Mouse (Mus musculus) MEL (cell line): ENCODE results near the gene Dennd4c. TPM values are rescaled to one million over a fixed set of nuclear protein-coding genes. Genes with fewer than 3 reads are reported as not detected.

ENCODE experiments used
- DNase-seq: peaks from one replicate; pipeline ENCODE4 v3.0.0; 2011; ENCODE audit warnings: low read depth, low spot score
- H3K27ac ChIP-seq: 2 replicates; pipeline ENCODE4 v1.5.1; 2012; ENCODE audit warnings: low read depth, mild to moderate bottlenecking, control low read depth, low read length, moderate library complexity; ENCODE audit not compliant: control insufficient read depth
- H3K27me3 ChIP-seq, 2 experiments: fragments of 150-350 bp in 1 of 2; sonication (generic) in 1 of 2; 2 replicates each; pipeline ENCODE4 v1.6.1; 2012; ENCODE audit warnings: low read length in 2 of 2, mild to moderate bottlenecking in 2 of 2, improper control_type of control experiment in 1 of 2, moderate library complexity in 1 of 2; ENCODE audit not compliant: insufficient read depth in 2 of 2, control insufficient read depth in 1 of 2
- H3K36me3 ChIP-seq, 2 experiments: 2 replicates each; pipeline ENCODE4 v1.6.1; 2012 to 2014; ENCODE audit warnings: low read length in 2 of 2, improper control_type of control experiment in 1 of 2, inconsistent platforms in 1 of 2, mild to moderate bottlenecking in 1 of 2; ENCODE audit not compliant: insufficient read depth in 2 of 2, control insufficient read depth in 1 of 2
- H3K4me1 ChIP-seq, 2 experiments: fragments of 150-350 bp in 1 of 2; sonication (generic) in 1 of 2; 2 replicates each; pipeline ENCODE4 v1.6.1; 2012; ENCODE audit warnings: low read length in 2 of 2, improper control_type of control experiment in 1 of 2, mild to moderate bottlenecking in 1 of 2; ENCODE audit not compliant: insufficient read depth in 2 of 2, control insufficient read depth in 1 of 2
- H3K4me3 ChIP-seq, 2 experiments: fragments of 150-350 bp in 1 of 2; sonication (generic) in 1 of 2; 2 replicates each; pipeline ENCODE4 v1.5.1; 2012; ENCODE audit warnings: low read depth in 2 of 2, low read length in 2 of 2, mild to moderate bottlenecking in 2 of 2, moderate library complexity in 2 of 2, control low read depth in 1 of 2, improper control_type of control experiment in 1 of 2; ENCODE audit not compliant: control insufficient read depth in 1 of 2, insufficient read depth in 1 of 2
- H3K79me2 ChIP-seq: 2 replicates; pipeline ENCODE4 v1.6.1; 2012; ENCODE audit warnings: mild to moderate bottlenecking, low read length, moderate library complexity; ENCODE audit not compliant: control insufficient read depth, poor library complexity, insufficient read depth
- H3K9ac ChIP-seq: 2 replicates; pipeline ENCODE4 v1.6.1; 2012; ENCODE audit warnings: low read depth, mild to moderate bottlenecking, control low read depth, low read length, moderate library complexity; ENCODE audit not compliant: control insufficient read depth, poor library complexity, severe bottlenecking
- H3K9me3 ChIP-seq: fragments of 150-350 bp; sonication (generic); replicated peaks from 2 replicates; pipeline ENCODE4 v1.6.1; 2012; ENCODE audit warnings: mild to moderate bottlenecking, low read length, improper control_type of control experiment, moderate library complexity; ENCODE audit not compliant: insufficient read depth
- BHLHE40 ChIP-seq: IDR thresholded peaks from 2 replicates; pipeline ENCODE4 v1.6.1; 2012; ENCODE audit warnings: low read depth, mild to moderate bottlenecking, inconsistent platforms, low read length, improper control_type of control experiment, borderline replicate concordance
- CTCF ChIP-seq, 3 experiments: IDR thresholded peaks in 2 of 3; conservative IDR thresholded peaks in 1 of 3; 2 replicates each; pipeline ENCODE4 v1.5.1; 2011 to 2012; ENCODE audit warnings: low read length in 3 of 3, low read depth in 2 of 3, mild to moderate bottlenecking in 2 of 3, improper control_type of control experiment in 1 of 3, inconsistent platforms in 1 of 3, mixed read lengths in 1 of 3, moderate library complexity in 1 of 3; ENCODE audit not compliant: control insufficient read depth in 1 of 3, insufficient read depth in 1 of 3, poor library complexity in 1 of 3, severe bottlenecking in 1 of 3
- ELF1 ChIP-seq: IDR thresholded peaks from 2 replicates; pipeline ENCODE4 v1.6.1; 2014; ENCODE audit warnings: low read depth, mild to moderate bottlenecking, inconsistent platforms, low read length, improper control_type of control experiment, moderate library complexity
- EP300 ChIP-seq, 2 experiments: IDR thresholded peaks; 2 replicates each; pipeline ENCODE4 v1.6.1; 2011; ENCODE audit warnings: improper control_type of control experiment in 2 of 2, low read length in 2 of 2, low read depth in 1 of 2, mild to moderate bottlenecking in 1 of 2
- ETS1 ChIP-seq: IDR thresholded peaks from 2 replicates; pipeline ENCODE4 v1.6.1; 2012; ENCODE audit warnings: low read depth, mild to moderate bottlenecking, inconsistent platforms, low read length, improper control_type of control experiment, moderate library complexity
- GABPA ChIP-seq: IDR thresholded peaks from 2 replicates; pipeline ENCODE4 v1.6.1; 2012; ENCODE audit warnings: low read depth, mild to moderate bottlenecking, inconsistent platforms, low read length, improper control_type of control experiment, moderate library complexity
- GATA1 ChIP-seq: IDR thresholded peaks from 2 replicates; pipeline ENCODE4 v1.6.1; 2011; ENCODE audit warnings: low read depth, low read length, improper control_type of control experiment
- HCFC1 ChIP-seq: IDR thresholded peaks from 2 replicates; pipeline ENCODE4 v1.6.1; 2012; ENCODE audit warnings: low read depth, mild to moderate bottlenecking, inconsistent platforms, low read length, improper control_type of control experiment, moderate library complexity
- JUND ChIP-seq: IDR thresholded peaks from 2 replicates; pipeline ENCODE4 v1.6.1; 2011; ENCODE audit warnings: low read depth, mild to moderate bottlenecking, improper control_type of control experiment, low read length
- KAT2A ChIP-seq: conservative IDR thresholded peaks from 2 replicates; pipeline ENCODE4 v1.6.1; 2012; ENCODE audit warnings: low read depth, low read length, improper control_type of control experiment, inconsistent platforms
- MAFK ChIP-seq: IDR thresholded peaks from 2 replicates; pipeline ENCODE4 v1.6.1; 2011; ENCODE audit warnings: low read depth, mild to moderate bottlenecking, low read length, improper control_type of control experiment, borderline replicate concordance
- MAX ChIP-seq: IDR thresholded peaks from 2 replicates; pipeline ENCODE4 v1.6.1; 2011; ENCODE audit warnings: low read length, improper control_type of control experiment
- MXI1 ChIP-seq: IDR thresholded peaks from 2 replicates; pipeline ENCODE4 v1.6.1; 2011; ENCODE audit warnings: mild to moderate bottlenecking, low read depth, low read length, improper control_type of control experiment
- MYB ChIP-seq: IDR thresholded peaks from 2 replicates; pipeline ENCODE4 v1.6.1; 2011; ENCODE audit warnings: mild to moderate bottlenecking, low read depth, low read length, improper control_type of control experiment
- NELFE ChIP-seq: IDR thresholded peaks from 2 replicates; pipeline ENCODE4 v1.6.1; 2011; ENCODE audit warnings: low read depth, low read length, improper control_type of control experiment
- POLR2AphosphoS5 ChIP-seq: IDR thresholded peaks from 2 replicates; pipeline ENCODE4 v1.6.1; 2012; ENCODE audit warnings: low read depth, borderline replicate concordance, mild to moderate bottlenecking, inconsistent platforms, low read length, moderate library complexity, mixed read lengths
- RAD21 ChIP-seq: IDR thresholded peaks from 2 replicates; pipeline ENCODE4 v1.6.1; 2011; ENCODE audit warnings: mild to moderate bottlenecking, low read depth, low read length, improper control_type of control experiment
- RCOR1 ChIP-seq: IDR thresholded peaks from 2 replicates; pipeline ENCODE4 v1.6.1; 2012; ENCODE audit warnings: low read depth, mild to moderate bottlenecking, inconsistent platforms, low read length, improper control_type of control experiment
- SIN3A ChIP-seq: IDR thresholded peaks from 2 replicates; pipeline ENCODE4 v1.6.1; 2012; ENCODE audit warnings: low read length, improper control_type of control experiment, inconsistent platforms
- SMC3 ChIP-seq: IDR thresholded peaks from 2 replicates; pipeline ENCODE4 v1.6.1; 2011; ENCODE audit warnings: low read depth, low read length, improper control_type of control experiment
- TAL1 ChIP-seq: IDR thresholded peaks from 2 replicates; pipeline ENCODE4 v1.6.1; 2012; ENCODE audit warnings: mild to moderate bottlenecking, inconsistent platforms, low read length, moderate library complexity, mixed read lengths
- TBP ChIP-seq: IDR thresholded peaks from 2 replicates; pipeline ENCODE4 v1.8.0; 2011; ENCODE audit warnings: low read depth, low read length, improper control_type of control experiment
- TCF12 ChIP-seq: IDR thresholded peaks from 2 replicates; pipeline ENCODE4 v1.6.1; 2014; ENCODE audit warnings: low read depth, mild to moderate bottlenecking, inconsistent platforms, low read length, improper control_type of control experiment, moderate library complexity
- UBTF ChIP-seq: IDR thresholded peaks from 2 replicates; pipeline ENCODE4 v1.6.1; 2012; ENCODE audit warnings: low read depth, mild to moderate bottlenecking, inconsistent platforms, low read length, improper control_type of control experiment, moderate library complexity, borderline replicate concordance; ENCODE audit not compliant: insufficient read depth
- USF1 ChIP-seq: IDR thresholded peaks from 2 replicates; pipeline ENCODE4 v1.6.1; 2014; ENCODE audit warnings: low read depth, mild to moderate bottlenecking, inconsistent platforms, low read length, improper control_type of control experiment, moderate library complexity
- ZC3H11A ChIP-seq: IDR thresholded peaks from 2 replicates; pipeline ENCODE4 v1.6.1; 2012; ENCODE audit warnings: low read depth, mild to moderate bottlenecking, inconsistent platforms, low read length, improper control_type of control experiment
- ZKSCAN1 ChIP-seq: IDR thresholded peaks from 2 replicates; pipeline ENCODE4 v1.6.1; 2012; ENCODE audit warnings: low read depth, mild to moderate bottlenecking, inconsistent platforms, low read length, improper control_type of control experiment, moderate library complexity
- ZMIZ1 ChIP-seq: IDR thresholded peaks from 2 replicates; pipeline ENCODE4 v1.6.1; 2012; ENCODE audit warnings: low read depth, mild to moderate bottlenecking, inconsistent platforms, low read length, improper control_type of control experiment, moderate library complexity
- polyA plus RNA-seq, 2 experiments: library from polyadenylated mRNA; stranded (reverse) in 1 of 2; unstranded in 1 of 2; fragments of >175 nt in 1 of 2; fragments of >200 nt in 1 of 2; gene quantifications; 2 replicates each; pipeline versions ENCODE4 v1.2.1 to v1.2.4; 2012; ENCODE audit warnings: low replicate concordance in 2 of 2, low read depth in 1 of 2; ENCODE audit not compliant: insufficient read length in 2 of 2, insufficient read depth in 1 of 2, missing spikeins in 1 of 2
- total RNA-seq: library from RNA; depleted of rRNA; stranded (reverse); fragments of 300-350 nt; gene quantifications from 2 replicates; pipeline ENCODE4 v1.2.3, GENCODE M21; 2012

The Dennd4c gene
- total and polyA plus RNA-seq, 3 experiments: 11.3 to 24.6 (median 15.5) TPM

DNA sequence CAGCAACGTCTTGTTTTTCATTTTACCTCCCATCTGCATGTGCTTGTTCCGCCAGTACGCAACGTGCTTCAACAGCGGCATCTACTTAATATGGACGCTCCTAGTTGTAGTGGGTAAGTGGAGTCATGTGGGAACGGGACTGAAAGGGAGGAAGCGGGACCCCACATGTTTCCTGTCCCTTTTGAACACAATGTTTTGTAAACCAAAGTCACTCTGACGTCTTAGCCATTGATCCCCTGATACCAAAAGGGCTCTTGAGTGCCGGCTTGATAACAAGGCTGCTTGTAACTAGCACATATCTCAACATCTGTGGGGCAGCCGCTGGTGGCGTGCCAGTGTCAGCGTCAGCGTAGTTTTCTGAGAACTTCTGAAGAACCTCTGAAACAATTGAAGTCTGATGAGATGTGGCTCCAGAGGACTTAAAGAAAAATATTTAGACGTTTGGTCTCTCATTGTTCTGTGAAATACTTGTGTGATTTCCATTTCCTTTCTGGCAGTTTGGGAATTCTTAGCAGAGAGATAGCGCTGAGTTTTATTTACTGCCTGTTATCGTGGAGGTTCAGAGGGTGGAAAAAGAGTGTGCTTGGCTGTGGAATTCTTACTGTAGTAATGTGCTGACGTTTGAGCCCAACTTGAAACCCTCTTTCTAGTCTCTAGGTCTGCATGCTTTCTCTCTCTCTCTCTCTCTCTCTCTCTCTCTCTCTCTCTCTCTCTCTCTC, 138.0 kb downstream of the Dennd4c start:
- H3K36me3 ChIP-seq: peaks cover 0 to 2% of the 10 kb centered on the region in 2 experiments; a peak in 1 of 4 replicates
- peaks cover 0 to 7% of the 10 kb centered on the region in 2 experiments; a peak in 1 of 4 replicates for H3K4me1 ChIP-seq
- no peaks in the 10 kb centered on the region for H3K79me2 ChIP-seq
- peak overlapping the region; percentile 54 for H3K9ac ChIP-seq
- TF ChIP-seq EP300 (IDR thresholded peaks at IDR 0.05; ENCODE audit: low read depth in 1 of 2, low read length in 2 of 2): peak in 1 of 2 experiments; percentile 31; a peak in 1 of 4 replicates
- TF ChIP-seq JUND: peak; percentile 69; the same call in 1 of the 2 replicates
- TF ChIP-seq UBTF: no peak
- TF ChIP-seq ETS1: peak; percentile 77
- no peak for TF ChIP-seq RCOR1
- TF ChIP-seq MAX: peak; percentile 66; the same call in 1 of the 2 replicates
- no peak for TF ChIP-seq ELF1
- peak; percentile 64 for TF ChIP-seq SIN3A
- TF ChIP-seq MXI1: peak; percentile 61
- TF ChIP-seq BHLHE40: peak; percentile 73; the same call in 1 of the 2 replicates
- TF ChIP-seq GATA1: peak; percentile 75
- 0 out of 2 replicates have a peak, but pooled peaks have one; percentile 10 for TF ChIP-seq TCF12
- peak; percentile 42; the same call in 1 of the 2 replicates for TF ChIP-seq USF1
- H3K4me3 ChIP-seq: peak overlapping the region; percentile 57 to 61
- H3K9me3 ChIP-seq: no peaks in the 10 kb centered on the region
- DNase-seq: peak; percentile 86
- H3K27me3 ChIP-seq: no peaks in the 10 kb centered on the region
- H3K27ac ChIP-seq: peak overlapping the region; percentile 52

DNA sequence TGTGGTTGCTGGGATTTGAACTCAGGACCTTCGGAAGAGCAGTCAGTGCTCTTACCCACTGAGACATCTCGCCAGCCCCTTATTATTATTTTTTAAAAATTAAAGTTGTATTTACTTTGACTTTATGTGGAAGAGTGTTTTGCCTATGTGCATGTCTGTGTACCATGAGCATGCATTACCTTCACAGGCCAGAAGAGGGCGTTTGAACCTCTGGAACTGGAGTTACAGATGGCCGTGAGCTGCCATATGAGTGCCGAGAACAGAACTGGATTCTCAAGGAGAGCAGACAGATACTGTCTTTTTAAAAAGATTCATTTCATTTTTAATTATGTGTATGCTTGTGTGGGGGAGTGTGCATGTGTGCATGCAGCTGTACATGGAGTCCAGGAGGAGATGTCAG, 139.5 kb downstream of the Dennd4c start:
- Histone ChIP-seq H3K36me3 (peaks cover 0 to 2% of the 10 kb centered on the region in 2 experiments; a peak in 1 of 4 replicates), H3K9ac (no peak overlapping the region), H3K4me3 (no peak overlapping the region), H3K27ac (no peak overlapping the region), H3K27me3 (no peaks in the 10 kb centered on the region), H3K79me2 (no peaks in the 10 kb centered on the region), H3K9me3 (no peaks in the 10 kb centered on the region), H3K4me1 (peaks cover 0 to 7% of the 10 kb centered on the region in 2 experiments; a peak in 1 of 4 replicates)
- TF ChIP-seq POLR2AphosphoS5 (no peak), RAD21 (no peak; the same call in 1 of the 2 replicates), UBTF (no peak), ZC3H11A (no peak), JUND (no peak), NELFE (no peak), SIN3A (no peak), SMC3 (peak; percentile 29), KAT2A (no peak), ZMIZ1 (no peak), MYB (no peak), HCFC1 (no peak), MAFK (no peak), GABPA (no peak), TAL1 (no peak), ZKSCAN1 (no peak), TBP (no peak), CTCF (IDR thresholded peaks at IDR 0.05 in 2 of 3, conservative IDR thresholded peaks at IDR 0.05 in 1 of 3; ENCODE audit: control insufficient read depth in 1 of 3, insufficient read depth in 1 of 3, low read depth in 2 of 3, low read length in 3 of 3, poor library complexity in 1 of 3, severe bottlenecking in 1 of 3) (peak; percentile 49 to 56 (median 53))
- peak; percentile 67 for DNase-seq
